8 mouse cellular contexts compared by ENCODE assay signal in genomic region chr4:48586099-48586821, GRCm38 (mm10). TPM values are rescaled to one million over a fixed set of nuclear protein-coding genes. Genes with fewer than 3 reads are reported as not detected.
A peak's percentile ranks its signal among the peaks of the same experiment; 100 is the strongest.
DNase-seq lines count a peak whose midpoint lies in the region; ATAC-seq lines count a peak whose summit lies in the region.

No protein-coding gene starts in this region.

- peaks cover 4% of the 10 kb centered on the region for H3K9me3 ChIP-seq in heart, embryonic 16.5 days (replicated peaks; ENCODE audit: control insufficient read depth, low read length)
- no peaks in the 10 kb centered on the region for H3K9me3 ChIP-seq in limb, embryonic 10.5 days (replicated peaks)
- H3K9me3 ChIP-seq in midbrain, embryonic 15.5 days, result no peaks in the 10 kb centered on the region

- peak overlapping the region; percentile 86 for H3K27ac ChIP-seq in heart, embryonic 16.5 days (ENCODE audit: low read length)
- peak overlapping the region; percentile 99 for H3K27ac ChIP-seq in limb, embryonic 10.5 days
- H3K27ac ChIP-seq in midbrain, embryonic 15.5 days, result peak overlapping the region; percentile 94

- H3K9ac ChIP-seq in heart, embryonic 16.5 days (ENCODE audit: low read length), result peak overlapping the region; percentile 88
- peak overlapping the region; percentile 89 for H3K9ac ChIP-seq in midbrain, embryonic 15.5 days

- DNase-seq in left cerebral cortex, postnatal 4 days, result peak; percentile 53
- DNase-seq in left cerebral cortex, adult 18-20 months (ENCODE audit: low spot score in 2 of 2), result no peak
- DNase-seq in cerebellum, postnatal 14 days, result peak; percentile 23 to 29
- peak; percentile 81 for DNase-seq in limb, embryonic 10.5 days (ENCODE audit: low spot score)
- DNase-seq in urinary bladder, postnatal 25 days (ENCODE audit: low spot score), result peak; percentile 18
- DNase-seq in thymus, adult 18-20 months, result no peak

- H3K36me3 ChIP-seq in heart, embryonic 16.5 days (ENCODE audit: control insufficient read depth, insufficient read depth), result peaks cover 3% of the 10 kb centered on the region
- peaks cover 26% of the 10 kb centered on the region for H3K36me3 ChIP-seq in limb, embryonic 10.5 days
- no peaks in the 10 kb centered on the region for H3K36me3 ChIP-seq in midbrain, embryonic 15.5 days (replicated peaks)

- ATAC-seq in heart, embryonic 16.5 days (replicated peaks; ENCODE audit: extremely low read depth, insufficient read depth, low FRiP score), result peak; percentile 12; the same call in 1 of the 2 replicates
- ATAC-seq in midbrain, embryonic 15.5 days (replicated peaks), result peak; percentile 51

- H3K27me3 ChIP-seq in heart, embryonic 16.5 days (ENCODE audit: control insufficient read depth, insufficient read depth, low read length), result no peaks in the 10 kb centered on the region
- no peaks in the 10 kb centered on the region for H3K27me3 ChIP-seq in limb, embryonic 10.5 days (ENCODE audit: low read depth, poor library complexity, severe bottlenecking)
- H3K27me3 ChIP-seq in midbrain, embryonic 15.5 days (replicated peaks), result no peaks in the 10 kb centered on the region

- intact Hi-C loops in left cerebral cortex, postnatal 4 days (cut with DNase I), result loop anchor here (5.0 kb wide), 1 partner anchor 81 kb away; no protein-coding TSS in a partner anchor

- H3K4me2 ChIP-seq in heart, embryonic 16.5 days (ENCODE audit: low read depth, low read length), result peak overlapping the region; percentile 81
- H3K4me2 ChIP-seq in midbrain, embryonic 15.5 days, result peak overlapping the region; percentile 88

- H3K4me3 ChIP-seq in heart, embryonic 16.5 days (ENCODE audit: low read length), result peak overlapping the region; percentile 71
- peak overlapping the region; percentile 91 for H3K4me3 ChIP-seq in limb, embryonic 10.5 days
- H3K4me3 ChIP-seq in midbrain, embryonic 15.5 days, result peak overlapping the region; percentile 83

- H3K4me1 ChIP-seq in heart, embryonic 16.5 days (ENCODE audit: control insufficient read depth, insufficient read depth, low read length), result peaks cover 13% of the 10 kb centered on the region
- H3K4me1 ChIP-seq in limb, embryonic 10.5 days, result peaks cover 19% of the 10 kb centered on the region
- H3K4me1 ChIP-seq in midbrain, embryonic 15.5 days, result peaks cover 45% of the 10 kb centered on the region

- 5% methylated on average over 12 of the region's 12 CpGs for WGBS in heart, embryonic 16.5 days
- under 1% methylated on average over 12 of the region's 12 CpGs for WGBS in limb, embryonic 10.5 days
- WGBS in midbrain, embryonic 15.5 days, result under 1% methylated on average over 12 of the region's 12 CpGs

RNA-seq across cellular contexts. Expression of gene Tmeff1, which starts 1.3 kb away (rescaled TPM):
- 100 to 1,000 TPM; 234 TPM for total RNA-seq in left cerebral cortex, postnatal 4 days (2021)
- total RNA-seq in left cerebral cortex, adult 18-20 months (2021), result 100 to 1,000 TPM; 117 TPM
- polyA plus RNA-seq in heart, embryonic 16.5 days (2015; fragmentation: Nextera tagmentation; extraction: Ambion mirVana), result 8.4 and 23.5 TPM in 2 replicates
- 96.5 and 109 TPM in 2 replicates for polyA plus RNA-seq in limb, embryonic 10.5 days (2016; fragmentation: Nextera tagmentation; extraction: Ambion mirVana)
- polyA plus RNA-seq in midbrain, embryonic 15.5 days (2015; fragmentation: Nextera tagmentation; extraction: Ambion mirVana), result 293 and 312 TPM in 2 replicates

RNA-seq across cellular contexts. Expression of gene Msantd3, which starts 46.5 kb away (rescaled TPM):
- 10 to 100 TPM; 43.8 to 48.5 TPM for total RNA-seq in left cerebral cortex, postnatal 4 days (2021)
- 10 to 100 TPM; 18.1 to 19.7 TPM for total RNA-seq in left cerebral cortex, adult 18-20 months (2021)
- 20.8 and 22.8 TPM in 2 replicates for polyA plus RNA-seq in heart, embryonic 16.5 days (2015; fragmentation: Nextera tagmentation; extraction: Ambion mirVana)
- 40.8 and 44.8 TPM in 2 replicates for polyA plus RNA-seq in limb, embryonic 10.5 days (2016; fragmentation: Nextera tagmentation; extraction: Ambion mirVana)
- 33.3 and 33.4 TPM in 2 replicates for polyA plus RNA-seq in midbrain, embryonic 15.5 days (2015; fragmentation: Nextera tagmentation; extraction: Ambion mirVana)

Comparison
In these comparisons a context has a peak if more than half of its experiments do, and no peak if none do; other contexts are left out.
1. DNase-seq: peak in left cerebral cortex, postnatal 4 days (single experiment), cerebellum, postnatal 14 days (2 of 2), limb, embryonic 10.5 days (single experiment) and urinary bladder, postnatal 25 days (single experiment); none in left cerebral cortex, adult 18-20 months (0 of 2) and thymus, adult 18-20 months (0 of 2).
2. Peak in every context shown above with its lines, with median percentiles within 50 percentile points of each other: H3K27ac ChIP-seq and H3K4me3 ChIP-seq.